Mouse (Mus musculus) megakaryocyte, adult 5-6 weeks (primary cell): ENCODE results near the gene Tmem119. TPM values are rescaled to one million over a fixed set of nuclear protein-coding genes. Genes with fewer than 3 reads are reported as not detected.
A peak's percentile ranks its signal among the peaks of the same experiment; 100 is the strongest.
"Not testable (repeated sequence)": the region's sequence is repeated elsewhere in the genome, so short reads cannot be mapped to it uniquely, and the experiment has no call there.

Experiments
- ATAC-seq: 2 replicates; pipeline ENCODE4 v1.8.0; 2016; ENCODE audit warnings: mild to moderate bottlenecking, inconsistent platforms; ENCODE audit not compliant: poor library complexity, severe bottlenecking
- total RNA-seq, 2 experiments: library from RNA; stranded (forward) in 1 of 2; stranded (reverse) in 1 of 2; fragments of 153-499, 151-499 nt in 1 of 2; fragments of 221-1000, 200-1000 nt in 1 of 2; gene quantifications; 2 replicates each; pipeline versions ENCODE4 v1.2.3 to v1.2.4; 2015 to 2017

Tmem119 gene
- total RNA-seq, 2 experiments from 2014 or later: 1.9 to 3.2 TPM

DNA sequence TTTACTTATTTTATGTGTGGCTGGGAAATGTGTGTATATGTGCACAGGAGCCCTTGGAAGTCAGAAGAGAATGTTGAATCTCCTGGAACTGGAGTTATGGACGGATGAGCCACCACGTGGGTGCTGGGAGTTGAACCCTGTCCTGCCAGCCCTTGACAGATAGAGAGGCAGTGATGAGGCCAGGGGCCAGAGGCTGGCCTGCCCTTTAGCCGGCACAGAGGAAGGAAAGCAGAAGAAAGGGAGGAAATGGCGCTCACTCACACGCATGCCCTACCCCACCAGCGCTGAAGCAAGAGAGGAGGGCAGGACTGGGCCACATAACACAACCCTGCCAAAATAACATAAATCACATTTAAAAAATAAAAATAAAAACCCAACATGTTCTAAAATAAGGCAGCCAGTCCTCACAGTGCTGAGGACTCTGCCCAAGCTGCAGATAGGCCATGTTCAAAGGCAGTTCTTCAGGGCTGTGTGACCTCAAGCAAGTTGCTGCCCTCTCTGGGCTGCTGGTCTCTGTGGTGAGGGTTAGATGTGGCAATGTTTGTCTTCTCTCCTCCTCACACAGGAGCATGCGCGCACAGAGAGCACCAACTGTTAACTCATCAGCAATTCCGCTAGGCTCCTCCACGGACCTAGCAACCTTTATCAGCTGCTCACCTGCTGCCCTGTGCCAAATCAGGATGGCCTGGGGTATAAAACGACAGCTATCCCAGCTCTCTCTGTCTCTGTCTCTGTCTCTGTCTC lies 9.7 kb downstream of the Tmem119 start:
- peak; percentile 80 for ATAC-seq

DNA sequence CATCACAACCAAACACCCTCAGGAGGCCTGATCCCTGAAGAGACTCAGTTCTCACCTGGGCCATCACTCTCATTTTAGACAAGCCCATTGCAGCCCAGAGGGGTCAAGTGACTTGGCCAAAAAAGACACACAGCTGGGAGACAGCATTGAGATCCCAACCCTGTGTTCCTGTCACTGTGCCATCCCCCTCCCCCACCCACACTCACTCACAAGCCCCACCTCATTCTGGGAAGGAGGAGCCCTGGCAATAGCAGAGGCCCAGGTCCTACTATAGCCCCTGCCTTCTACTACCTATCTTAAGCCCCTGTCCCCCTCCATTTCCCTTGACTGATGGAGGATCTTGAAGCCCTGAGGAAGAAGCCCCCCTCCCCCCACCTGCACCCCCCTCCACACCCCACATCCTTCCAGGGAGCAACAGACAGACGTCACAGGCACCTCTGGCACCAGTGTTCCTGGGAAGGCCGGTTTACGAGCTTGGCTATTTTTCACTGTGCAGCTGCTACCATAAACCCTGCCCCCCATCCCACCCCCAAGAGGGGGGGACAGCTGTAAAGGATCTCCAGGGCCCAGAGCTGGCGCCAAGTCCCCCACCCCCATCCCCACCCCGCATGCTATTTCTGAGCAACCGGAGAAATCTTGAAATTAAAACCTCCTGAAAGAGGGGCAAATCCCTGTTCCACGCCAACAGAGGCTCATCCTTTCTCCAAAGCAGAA lies 11.1 kb downstream of the Tmem119 start:
- ATAC-seq: no peak

DNA sequence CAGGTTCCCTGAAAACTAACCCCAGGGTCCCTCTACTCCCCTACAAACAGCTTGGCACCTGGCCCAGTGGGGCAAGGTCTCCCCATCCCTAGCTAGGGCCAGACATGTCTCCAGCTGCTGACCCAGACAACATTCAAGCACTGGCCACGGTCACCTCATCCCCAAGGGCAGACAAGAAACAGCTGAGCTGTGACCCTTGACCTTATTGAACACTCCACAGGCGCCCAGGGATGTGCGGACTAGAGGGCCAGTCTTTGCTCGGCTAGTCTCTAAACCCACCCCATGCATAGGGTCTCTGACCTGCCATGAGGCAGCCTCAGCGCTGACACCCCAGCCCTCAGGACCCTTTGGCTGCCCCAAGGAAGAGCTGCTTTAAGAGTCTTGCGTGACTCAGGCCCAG lies 11.7 kb downstream of the Tmem119 start:
- ATAC-seq: no peak

DNA sequence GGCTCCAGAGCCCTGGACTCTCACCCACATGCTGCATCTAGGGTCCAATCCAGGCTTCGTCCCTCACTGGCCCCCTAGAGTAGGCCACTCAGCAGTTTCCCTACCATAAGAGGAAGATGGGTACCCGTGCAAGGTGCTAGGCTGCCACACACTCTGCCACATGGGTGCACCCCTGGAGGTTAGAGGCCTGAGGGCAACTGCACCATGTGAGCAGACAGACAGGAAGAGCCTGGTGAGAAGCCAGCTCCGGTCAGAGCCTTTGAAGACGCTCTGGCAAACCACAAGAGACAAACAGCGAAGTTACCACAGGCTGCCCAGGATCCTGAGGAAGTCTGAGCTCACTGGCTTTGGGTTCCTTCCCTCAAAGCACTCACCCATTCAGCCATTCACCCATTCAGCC lies 13.3 kb downstream of the Tmem119 start:
- ATAC-seq: peak; percentile 63

DNA sequence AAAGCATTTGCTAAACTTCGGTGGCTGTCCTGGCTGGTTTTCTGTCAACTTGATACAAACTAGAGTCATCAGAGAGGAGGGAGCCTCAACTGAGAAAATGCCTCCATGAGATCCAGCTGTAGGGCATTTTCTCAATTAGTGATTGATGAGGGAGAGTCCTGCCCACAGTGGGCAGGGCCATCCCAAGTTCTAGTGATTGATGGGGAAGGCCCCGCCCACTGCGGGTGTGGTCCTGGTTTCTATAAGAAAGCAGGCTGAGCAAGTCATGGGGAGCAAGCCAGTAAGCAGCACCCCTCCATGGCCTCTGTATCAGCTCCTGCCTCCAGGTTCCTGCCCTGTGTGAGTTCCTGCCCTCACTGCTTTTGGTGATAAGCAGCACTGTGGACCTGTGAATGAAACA lies 16.2 kb downstream of the Tmem119 start:
- not testable (repeated sequence) for ATAC-seq

DNA sequence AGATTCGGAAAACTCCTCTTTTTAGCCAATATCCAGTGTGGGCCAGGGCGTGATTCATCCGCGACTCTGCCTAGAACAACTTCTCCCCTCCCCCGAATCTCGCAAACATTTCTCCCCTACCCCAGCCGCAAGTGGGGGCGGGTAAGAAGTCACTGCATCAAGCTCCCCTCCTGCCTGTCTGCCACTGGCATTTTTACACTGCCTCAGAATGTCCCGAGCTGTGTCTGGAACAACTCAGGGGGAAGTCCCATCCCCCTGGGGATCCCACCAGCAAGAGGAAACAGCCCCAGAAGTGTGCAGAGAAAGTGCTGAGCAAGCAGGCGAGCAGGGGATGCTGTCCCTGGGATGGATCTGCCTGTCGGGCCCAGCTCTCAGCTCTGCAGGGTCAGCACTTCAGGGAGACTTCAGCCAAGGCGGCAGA lies 16.7 kb downstream of the Tmem119 start:
- no peak for ATAC-seq

DNA sequence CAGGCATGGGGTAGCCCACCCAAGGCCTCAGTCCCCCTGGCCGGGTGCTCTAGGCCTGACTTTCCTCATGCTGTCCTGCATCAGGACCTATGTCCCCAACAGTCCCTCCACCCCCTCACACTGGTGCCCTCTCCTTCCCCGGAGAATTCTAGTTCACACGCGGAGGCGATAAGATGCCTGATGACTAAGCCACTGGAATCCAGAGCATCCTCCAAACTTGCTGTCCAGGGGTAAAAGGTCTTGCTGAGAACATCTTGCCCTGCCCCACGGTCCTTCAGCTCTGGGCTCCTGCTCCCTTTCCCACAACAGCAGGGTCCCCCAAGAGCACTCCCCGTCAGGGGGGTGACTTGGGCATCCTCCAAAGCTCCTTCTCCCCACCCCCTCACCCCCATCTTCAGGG lies 17.7 kb downstream of the Tmem119 start:
- ATAC-seq: no peak

DNA sequence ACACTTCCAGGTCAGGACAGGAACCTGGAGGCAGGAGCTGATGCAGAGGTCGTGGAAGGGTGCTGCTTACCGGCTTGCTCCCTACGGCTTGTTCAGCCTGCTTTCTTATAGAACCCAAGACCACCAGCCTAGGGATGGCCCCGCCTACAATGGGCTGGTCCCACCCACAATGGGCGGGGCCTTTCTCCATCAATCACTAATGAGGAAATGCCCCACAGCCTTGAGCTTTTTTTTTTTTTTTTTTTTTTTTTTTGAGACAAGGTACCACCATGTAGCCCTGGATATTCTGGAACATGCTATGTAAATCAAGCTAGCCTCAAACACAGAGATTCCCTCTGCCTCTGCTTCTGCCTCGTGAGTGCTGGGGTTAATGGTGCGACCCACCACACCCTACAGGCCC lies 18.4 kb downstream of the Tmem119 start:
- ATAC-seq: no peak

DNA sequence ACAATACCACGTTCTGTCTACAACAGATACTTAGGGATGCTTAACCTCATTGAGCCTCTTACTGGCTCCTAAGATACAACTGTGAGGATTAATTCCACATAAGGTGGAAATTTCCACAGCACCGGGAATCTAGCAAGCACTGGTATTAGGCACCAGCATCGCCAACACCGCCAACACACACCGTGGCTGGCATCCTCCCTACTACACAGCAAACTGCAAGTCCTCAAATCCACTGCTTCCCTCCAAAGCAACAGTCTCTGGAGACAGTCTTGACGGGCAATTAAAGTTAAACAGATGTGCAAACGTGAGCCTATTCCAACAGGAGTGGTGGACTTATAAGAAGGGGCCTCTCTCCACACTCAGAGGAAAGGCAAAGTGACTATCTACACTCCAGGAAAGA lies 19.1 kb downstream of the Tmem119 start:
- no peak for ATAC-seq

DNA sequence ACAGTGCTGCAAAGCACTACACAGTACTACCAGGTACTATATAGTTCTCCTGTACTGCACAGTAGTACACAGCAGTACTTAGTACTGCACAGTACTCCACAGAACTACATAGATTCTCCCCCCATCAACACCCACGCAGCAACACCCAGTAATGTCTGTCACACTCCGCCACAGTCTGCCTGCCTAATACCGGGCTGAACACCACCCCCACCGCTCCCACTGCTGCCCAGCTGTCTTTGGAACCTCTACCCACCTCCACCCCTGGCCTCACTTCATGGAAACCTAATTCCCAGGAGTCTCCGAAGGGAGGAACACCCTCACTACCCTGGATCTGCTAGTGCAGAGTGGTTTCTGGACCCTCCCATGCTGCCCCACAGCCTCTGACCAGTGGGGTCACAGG lies 19.6 kb downstream of the Tmem119 start:
- no peak for ATAC-seq

DNA sequence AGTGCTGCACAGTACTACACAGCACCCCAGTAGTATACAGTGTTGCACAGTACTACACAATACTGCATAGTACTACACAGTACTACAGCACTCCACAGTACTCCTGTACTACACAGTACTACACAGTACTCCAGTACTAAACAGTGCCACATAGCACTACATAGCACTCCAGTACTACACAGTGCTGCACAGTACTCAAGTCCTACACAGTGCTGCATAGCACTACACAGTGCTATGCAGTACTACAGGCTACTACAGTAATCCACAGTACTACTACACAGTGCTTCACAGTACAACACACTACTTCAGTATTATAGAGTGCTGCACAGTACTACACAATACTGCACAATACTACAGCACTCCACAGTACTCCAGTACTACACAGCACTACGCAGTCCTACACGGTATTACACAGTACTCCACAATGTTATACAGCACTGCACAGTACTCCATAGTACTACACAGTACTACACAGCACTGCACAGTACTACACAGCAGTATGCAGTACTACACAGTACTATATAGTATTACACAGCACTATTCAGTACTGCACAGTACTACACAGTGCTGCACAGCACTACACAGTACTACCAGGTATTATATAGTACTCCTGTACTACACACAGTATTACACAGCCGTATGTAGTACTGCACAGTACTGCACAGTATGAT lies 20.1 kb downstream of the Tmem119 start:
- ATAC-seq: no peak

DNA sequence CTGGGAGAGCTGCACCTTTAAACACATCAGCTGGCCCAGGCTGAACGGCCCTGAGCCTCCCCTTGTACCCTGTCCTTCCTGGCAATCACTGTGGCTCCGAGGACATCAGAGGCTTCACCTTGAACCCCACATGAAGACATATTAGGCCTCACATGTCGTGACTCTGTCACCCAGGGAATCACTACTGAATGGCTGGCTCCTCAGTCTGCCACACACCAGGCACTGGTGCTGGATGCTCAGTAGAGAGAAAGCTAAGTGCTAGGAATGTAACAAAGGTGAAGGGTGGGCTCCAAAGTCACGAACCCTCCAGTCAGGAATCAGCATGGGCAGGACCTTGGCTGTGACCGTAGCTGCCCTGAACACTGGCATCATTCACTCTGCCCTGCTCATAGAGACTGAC lies 20.7 kb downstream of the Tmem119 start:
- no peak for ATAC-seq

DNA sequence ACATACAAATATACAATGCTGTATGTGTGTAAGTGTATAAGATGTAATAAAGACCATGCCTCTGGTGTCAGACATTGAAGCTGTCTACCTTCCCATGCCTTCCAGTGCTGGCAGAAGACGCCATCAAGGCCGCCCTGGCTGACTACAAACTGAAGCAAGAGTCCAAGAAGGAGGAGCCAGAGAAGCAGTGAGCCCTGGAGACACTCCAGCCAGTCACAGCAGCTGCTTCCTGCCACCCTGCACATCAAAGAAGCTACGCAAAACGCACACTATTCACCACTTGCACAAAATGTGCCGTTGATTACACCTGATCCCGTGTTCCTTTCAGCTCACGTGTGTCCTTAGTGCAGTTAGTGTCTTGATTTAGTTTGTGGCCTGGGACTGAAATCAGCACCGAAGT lies 22.6 kb downstream of the Tmem119 start:
- not testable (repeated sequence) for ATAC-seq

DNA sequence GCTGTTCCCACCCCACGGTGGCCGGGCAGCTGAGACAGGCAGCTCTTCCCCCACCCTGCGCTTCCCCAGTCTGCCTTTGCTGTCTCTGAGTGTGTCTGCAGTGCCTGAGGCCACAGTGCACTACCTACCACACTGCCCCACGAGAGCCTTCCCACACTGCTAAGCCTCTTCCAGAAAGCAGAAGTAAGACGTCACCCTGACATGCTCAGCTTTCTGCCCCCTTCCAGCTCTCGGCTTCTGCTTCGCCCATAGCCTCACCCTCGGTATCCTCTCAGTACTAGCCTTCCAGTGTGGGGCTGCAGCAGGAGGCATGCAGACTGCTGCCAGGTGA lies 23.5 kb downstream of the Tmem119 start:
- peak; percentile 68 for ATAC-seq

DNA sequence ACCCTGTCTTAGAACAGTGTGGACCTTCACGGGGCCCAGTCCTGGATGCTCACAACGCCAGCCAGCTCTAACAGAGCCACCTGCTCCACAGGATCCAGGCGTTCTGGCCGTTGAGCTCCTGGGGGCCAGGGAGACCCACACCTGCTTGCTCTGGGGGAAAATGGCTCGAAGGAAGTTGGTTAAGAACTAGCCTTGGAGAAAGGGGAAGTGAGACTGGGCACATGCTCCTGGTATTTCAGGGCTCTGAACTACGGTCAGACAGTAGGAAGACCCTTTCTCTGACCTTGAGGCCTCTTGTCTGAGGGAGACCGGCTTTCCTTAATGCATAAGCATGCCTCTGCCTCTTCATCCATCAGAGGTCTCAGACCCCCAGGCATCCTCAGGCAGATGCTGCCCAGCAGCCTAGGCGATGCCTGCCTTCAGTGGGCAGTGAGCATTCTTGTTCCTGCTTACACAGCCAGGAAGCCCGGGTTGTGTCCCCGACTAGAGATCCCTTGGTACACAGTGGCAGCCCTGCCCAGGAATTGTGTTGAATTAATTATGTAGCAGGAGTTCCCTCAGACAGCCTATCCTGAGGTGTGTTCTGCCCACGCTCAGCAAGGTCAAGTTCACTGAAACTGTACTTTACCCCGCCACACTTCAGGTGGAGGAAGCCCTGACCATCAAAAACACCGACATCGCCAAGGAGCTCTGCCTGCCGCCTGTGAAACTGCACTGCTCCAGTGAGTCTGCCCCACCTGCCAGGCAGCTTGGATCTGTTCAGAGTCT lies 24.0 kb downstream of the Tmem119 start:
- peak; percentile 28 for ATAC-seq

DNA sequence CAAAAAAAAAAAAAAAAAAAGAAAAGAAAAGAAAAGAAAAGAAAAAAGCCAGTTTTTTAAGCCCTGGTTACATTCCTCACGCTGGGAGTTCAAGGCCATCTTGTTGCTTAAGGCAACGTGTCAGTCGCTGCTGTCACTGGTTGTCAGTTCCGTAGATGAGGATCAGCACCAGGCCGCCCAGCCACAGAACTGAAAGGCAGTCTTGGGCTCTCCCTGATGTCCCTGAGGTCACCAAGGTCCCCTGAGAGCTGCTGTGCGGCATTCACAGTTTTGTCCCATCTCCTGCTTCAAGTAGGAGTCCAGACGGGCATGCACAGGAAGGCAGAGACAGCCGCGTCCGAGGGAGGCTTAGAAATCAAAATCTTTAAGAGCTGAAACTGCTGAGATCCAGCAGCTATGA lies 24.7 kb downstream of the Tmem119 start:
- no peak for ATAC-seq

DNA sequence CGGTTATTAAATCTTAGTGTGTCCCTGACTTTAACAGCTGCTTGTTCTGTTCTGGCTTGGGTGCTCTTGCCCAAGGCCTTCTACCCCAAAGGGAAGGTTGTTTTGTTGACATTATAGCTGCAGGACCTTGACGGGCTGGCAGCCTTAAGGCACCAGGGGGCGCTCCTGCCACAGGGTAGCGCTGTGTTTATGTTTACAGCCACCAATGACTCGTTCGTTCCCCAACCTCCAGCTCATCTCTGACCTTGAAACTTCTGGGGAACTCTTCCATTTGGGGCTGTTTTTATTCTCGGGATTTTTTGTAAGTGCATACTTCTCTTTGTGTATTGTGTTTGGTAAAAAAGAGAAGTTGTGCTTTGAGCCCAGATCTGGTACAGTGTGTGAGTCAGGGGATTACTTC lies 26.7 kb downstream of the Tmem119 start:
- ATAC-seq: peak; percentile 48

DNA sequence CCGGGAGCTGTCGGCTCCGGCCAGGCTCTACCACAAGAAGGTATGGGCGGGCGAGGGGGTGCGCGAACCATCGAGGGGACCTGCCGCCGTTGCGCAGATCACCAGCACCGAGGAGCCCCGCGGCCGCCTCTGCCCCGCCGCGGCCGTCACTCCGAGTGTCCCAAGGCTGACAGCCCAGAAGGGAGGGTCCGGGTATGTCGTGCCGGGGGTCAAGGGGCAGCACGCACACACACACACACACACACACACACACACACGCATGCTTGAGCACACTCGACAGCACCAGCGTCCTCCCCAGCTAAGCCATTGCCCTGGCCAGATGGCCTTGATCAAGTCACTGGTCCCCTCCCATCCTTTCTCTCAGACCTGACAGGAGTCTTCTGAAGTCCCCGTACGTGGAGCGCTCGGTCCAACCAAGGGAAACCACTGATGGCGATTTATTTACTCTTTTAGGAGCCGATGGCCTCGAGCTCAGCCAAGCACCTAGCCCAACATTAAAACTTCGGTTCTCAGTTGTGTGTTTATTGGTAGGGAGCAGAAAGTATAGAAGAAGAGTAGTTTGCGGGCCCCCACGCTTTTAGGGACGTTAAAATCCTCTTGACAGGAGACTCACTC lies 27.3 kb downstream of the Tmem119 start:
- ATAC-seq: no peak

DNA sequence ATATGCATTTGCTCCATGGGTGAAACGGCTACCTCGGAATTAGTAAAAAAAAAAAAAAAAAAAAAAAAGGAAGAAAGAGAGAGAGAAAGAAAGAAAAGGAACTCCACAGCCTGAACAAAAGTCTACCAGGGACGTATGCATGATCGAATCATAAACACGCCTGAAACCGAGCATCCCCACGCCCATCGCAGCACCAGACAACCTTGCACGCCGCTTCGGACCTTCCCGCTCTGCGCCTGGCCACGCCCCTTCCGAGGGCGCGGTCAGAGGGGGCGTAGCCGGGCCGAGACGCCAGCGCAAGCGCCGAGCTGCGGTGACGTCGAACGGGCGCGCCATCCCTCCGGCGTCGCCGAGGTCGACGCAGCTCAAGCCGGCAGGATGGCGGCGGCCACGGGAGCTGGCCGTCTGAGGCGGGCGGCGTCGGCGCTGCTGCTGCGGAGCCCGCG lies 27.8 kb downstream of the Tmem119 start, which contains the start of the genes Sart3 and Iscu:
Gene Sart3, minus strand, starts transcription at position 61 of the 446 bp plus-strand sequence.
Gene Iscu, plus strand, starts transcription at position 299 of the 446 bp plus-strand sequence.
- peak; percentile 67 for ATAC-seq
